Mouse (Mus musculus) regulatory T cell (primary cell): ENCODE data around the gene Slc30a3.

Source experiments
- in situ Hi-C: fragments of 300-600 bp; cut with MboI, MseI; formaldehyde crosslinking; loops from one replicate; pipeline ENCODE4 v1.15.1; 2025; ENCODE audit warnings: high pct_unique_total_duplicates

Gene Slc30a3

GRCm38 (mm10) chr5:31108000-31108490 is at the start of gene Slc30a3:
Gene Slc30a3 (minus strand): TSS chr5:31108237.
- in situ Hi-C loops = no loop called here

- in situ Hi-C loops = no loop called here
Observed at GRCm38 (mm10) chr5:31154152-31154553, 46.1 kb upstream of the Slc30a3 start, which contains the start of gene Mpv17. Gene Mpv17 (minus strand): TSS chr5:31154251.

GRCm38 (mm10) chr5:31153516-31154151 is 45.6 kb upstream of the Slc30a3 start:
- in situ Hi-C loops = no loop called here

- in situ Hi-C loops = no loop called here
Observed at GRCm38 (mm10) chr5:31151746-31152145, 43.7 kb upstream of the Slc30a3 start.

DNA sequence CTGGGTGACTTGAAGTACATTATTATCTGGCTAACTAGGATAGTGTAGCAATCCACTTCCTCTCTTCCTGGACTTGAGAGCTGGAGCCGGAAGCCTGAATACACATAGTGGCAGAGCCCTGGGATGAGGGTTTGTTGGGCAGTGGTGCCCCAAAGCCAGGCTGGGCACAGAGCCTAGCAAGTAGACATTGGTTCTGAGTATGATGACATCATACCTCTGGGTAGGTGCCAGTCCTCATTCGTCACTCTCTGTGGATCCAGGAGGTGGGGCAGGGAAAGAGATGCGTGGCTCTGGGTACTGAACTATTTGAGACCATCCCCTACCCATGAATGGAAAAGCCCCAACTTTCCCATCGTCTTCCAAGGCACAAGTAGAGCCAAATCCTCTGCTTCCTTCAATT is 41.7 kb upstream of the Slc30a3 start:
- in situ Hi-C loops = no loop called here

DNA sequence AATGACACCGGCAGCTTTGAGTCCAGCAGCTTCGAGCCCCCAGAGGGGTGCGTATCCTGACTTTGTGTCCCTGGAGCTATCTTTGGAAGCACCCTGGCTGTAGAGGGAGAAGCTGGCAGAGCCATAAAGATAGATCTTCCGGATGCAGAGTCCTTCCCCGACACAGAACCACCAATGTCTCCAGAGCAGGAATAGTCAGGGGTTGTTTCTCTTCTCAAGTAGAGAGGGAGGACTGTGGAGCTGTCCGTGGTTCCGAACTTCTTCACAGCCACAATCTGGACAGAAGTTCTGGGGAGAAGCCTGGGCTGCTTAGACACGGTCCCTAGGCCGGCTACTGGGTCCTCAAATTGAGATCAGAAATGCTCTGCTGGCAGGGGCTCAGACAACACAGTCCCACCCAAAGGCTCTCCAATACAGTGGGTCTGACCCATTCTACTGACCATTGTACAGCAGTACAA is 31.0 kb upstream of the Slc30a3 start:
- in situ Hi-C loops = no loop called here

DNA sequence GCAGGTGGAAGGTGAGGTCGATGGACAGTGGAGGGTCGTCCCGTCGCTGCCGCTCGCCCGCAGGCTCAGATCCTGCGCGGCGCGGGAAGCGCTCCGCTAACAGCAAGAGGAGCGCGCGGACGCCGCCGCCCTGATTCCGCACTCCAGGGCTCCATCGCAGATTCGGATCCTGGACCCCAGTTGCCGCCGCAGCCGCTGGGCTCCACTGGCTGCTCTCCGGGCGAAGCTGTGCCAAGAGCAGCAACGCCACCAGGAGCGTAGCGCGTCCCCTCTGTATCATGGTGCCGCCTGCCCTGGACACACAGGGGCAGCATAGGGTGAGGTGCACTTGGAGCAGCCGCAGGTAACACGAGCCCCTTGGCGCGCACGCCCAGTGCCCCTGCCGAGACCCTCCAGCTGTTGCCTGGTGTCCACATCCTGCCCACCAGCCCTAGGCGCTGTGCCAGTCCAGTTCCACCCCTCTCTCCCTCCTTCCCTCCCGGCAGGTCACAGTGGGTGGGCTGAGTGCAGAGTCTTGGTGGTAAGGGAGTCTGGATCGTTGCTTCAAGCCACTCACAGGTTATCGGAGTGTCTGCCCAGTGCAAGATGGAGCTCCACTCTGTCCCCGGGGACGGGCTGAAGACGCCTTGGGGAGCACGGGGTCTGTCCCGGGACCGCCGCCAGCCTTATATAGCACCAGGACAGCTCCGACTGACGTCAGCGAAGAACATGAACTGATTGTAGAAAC is 30.4 kb upstream of the Slc30a3 start, which contains the start of gene Ucn:
Gene Ucn, minus strand, starts transcription at position 589 of the 727 bp plus-strand sequence.
- in situ Hi-C loops = no loop called here

DNA sequence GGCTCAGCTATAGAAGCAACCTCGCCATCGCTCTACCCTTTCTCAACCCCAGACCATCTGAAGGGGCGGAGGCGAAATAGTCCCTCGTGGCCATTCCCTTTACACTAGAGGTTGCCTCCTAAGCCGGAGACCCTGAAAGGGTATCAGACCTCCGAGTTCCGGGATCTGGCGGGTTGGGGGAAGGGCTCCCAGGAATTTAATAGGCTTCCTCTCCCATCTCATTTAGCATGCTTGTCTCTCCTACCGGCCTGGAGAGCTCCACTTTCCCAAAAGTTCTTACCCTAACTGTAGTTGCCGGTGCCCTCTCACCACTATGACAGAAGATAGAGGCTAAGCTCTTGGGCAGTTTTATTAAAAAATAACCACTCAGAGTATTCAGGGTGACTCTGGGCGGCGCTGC is 29.6 kb upstream of the Slc30a3 start:
- in situ Hi-C loops = no loop called here

DNA sequence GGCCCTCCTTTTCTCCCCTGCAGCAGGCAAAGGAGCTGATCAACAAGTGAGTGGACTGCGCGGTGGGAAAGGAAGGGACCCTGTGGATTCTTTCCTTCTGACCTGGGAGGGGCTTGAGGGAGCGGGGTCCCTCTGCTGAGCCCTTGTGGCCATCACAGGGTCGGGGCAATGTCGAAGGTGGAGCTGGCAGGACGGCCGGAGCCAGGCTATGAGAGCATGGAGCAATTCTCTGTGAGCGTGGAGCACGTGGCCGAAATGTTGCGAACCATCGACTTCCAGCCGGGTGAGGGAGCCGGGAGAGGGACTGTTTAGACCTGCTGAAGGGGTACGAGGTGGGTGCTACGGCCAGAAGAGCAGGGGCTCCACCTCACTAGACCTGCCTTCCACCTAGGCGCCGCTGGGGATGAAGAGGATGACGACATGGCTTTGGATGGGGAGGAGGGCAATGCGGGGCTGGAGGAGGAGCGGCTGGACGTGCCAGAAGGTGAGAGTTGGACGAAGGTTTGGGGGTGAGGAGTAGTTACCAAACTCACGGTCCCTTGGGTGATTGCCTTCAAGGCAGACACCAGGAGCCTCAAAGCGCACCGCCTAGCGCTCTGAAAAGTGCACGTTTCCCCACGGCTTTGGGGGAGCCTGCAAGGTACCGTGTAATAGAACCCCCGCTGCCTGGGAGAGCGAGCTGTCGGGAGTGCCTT is 28.8 kb upstream of the Slc30a3 start:
- in situ Hi-C loops = no loop called here

GRCm38 (mm10) chr5:31126050-31126449 is 18.0 kb upstream of the Slc30a3 start:
- in situ Hi-C loops = no loop called here

GRCm38 (mm10) chr5:31123481-31123880 is 15.4 kb upstream of the Slc30a3 start:
- in situ Hi-C loops = no loop called here

DNA sequence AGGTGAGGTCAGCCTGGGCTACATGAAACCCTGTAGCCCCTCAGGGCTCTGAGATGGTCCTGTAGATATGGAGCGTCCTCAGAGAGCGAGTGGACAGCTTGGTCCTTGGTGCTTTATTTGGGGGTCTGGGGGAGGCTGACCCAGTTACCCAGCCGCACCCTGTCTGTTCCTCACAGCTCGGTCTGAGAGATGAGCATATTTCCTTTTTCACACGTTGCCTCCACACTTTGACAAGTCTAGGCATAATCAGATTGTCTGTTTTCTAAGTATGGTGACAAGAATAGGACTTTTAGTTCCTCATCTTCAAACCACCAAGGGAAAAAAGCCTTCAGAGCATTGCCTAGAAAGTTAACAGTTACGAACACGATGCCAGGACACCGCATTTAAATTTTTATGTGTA is 13.1 kb upstream of the Slc30a3 start:
- in situ Hi-C loops = no loop called here

- in situ Hi-C loops = no loop called here
Observed at GRCm38 (mm10) chr5:31116912-31117311, 8.9 kb upstream of the Slc30a3 start.

DNA sequence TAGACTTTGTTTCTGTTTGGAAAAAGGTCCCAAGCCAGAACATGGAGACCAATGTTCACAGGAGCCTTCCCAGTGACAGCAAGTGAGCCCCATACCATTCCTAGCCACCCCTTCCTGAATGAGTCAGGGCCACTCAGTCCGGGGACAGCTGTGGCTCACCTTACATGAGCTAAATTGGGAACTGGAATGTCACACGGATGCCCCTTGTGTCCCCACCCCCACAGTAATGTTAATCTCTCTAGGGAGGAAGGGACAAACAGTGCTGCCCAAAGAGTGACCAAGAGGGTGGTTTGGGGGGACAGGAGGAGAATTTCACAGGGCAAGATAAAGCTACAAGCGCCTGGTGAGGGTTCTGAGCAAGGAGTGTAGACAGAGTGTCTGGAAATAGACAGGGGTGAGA is 8.3 kb upstream of the Slc30a3 start, which contains the start of gene Trim54:
Gene Trim54, plus strand, starts transcription at position 359 of the 400 bp plus-strand sequence.
- in situ Hi-C loops = no loop called here

DNA sequence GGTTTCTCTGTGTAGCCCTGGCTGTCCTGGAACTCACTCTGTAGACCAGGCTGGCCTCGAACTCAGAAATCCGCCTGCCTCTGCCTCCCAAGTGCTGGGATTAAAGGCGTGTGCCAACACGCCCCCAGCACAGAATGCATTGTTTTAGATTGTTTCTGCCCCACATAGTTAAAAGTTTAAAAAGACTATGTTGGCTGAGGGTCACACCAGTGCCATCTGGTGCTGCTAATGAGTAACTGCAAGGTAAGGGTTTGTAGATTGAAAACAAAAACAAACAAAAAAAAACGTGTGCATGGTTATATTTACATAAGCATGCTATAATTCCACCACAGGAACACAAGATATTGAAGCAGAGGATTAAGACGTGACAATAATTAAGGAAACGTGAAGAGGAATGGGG is 2.7 kb upstream of the Slc30a3 start:
- in situ Hi-C loops = no loop called here

GRCm38 (mm10) chr5:31105814-31106335 is 2.2 kb downstream of the Slc30a3 start, which contains the start of gene Dnajc5g:
Gene Dnajc5g (plus strand): TSS chr5:31106285.
- in situ Hi-C loops = no loop called here

- in situ Hi-C loops = no loop called here
Observed at GRCm38 (mm10) chr5:31095711-31096480, 12.1 kb downstream of the Slc30a3 start.

GRCm38 (mm10) chr5:31094799-31095691 is 13.0 kb downstream of the Slc30a3 start:
- in situ Hi-C loops = no loop called here

DNA sequence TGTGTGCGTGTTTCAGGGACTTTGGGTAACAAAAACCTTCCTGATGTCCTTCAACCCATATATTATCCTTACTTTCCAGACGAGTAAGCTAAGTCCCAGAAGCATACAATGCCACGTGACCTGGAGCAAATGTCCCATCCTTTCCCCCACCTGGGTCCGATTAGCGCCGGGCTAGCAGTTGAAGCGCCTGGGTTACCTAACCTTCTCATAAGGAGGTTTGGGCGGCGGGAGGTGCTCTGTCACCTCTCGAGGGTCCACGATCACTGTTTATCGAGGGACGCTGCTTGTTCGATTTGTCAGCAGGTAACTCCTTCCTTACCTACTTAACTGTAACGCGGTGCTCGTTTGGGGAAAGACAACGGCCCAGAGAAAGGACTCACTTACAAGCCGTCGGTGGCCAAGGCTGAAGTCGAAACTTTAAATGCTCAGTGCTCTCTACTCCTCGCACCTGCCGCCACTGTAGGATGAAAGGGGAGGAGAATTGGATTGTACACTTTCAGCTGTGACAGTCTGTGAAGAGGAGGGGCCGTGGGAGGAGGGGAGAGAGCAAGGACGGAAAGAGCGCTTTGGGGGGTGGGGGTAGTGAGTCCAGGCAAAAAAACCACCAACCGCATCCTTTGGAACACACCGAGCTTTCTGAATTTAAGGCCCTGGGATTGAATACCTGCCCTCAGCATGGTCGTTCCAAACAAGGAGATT is 13.8 kb downstream of the Slc30a3 start:
- in situ Hi-C loops = no loop called here
